Mouse (Mus musculus) intestine, postnatal 0 days (tissue): Measurements from ENCODE around the gene Gm5089. TPM values are rescaled to one million over a fixed set of nuclear protein-coding genes. Genes with fewer than 3 reads are reported as not detected.
A peak's percentile ranks its signal among the peaks of the same experiment; 100 is the strongest.
"Not testable (repeated sequence)": the region's sequence is repeated elsewhere in the genome, so short reads cannot be mapped to it uniquely, and the experiment has no call there.

Experiments
- ATAC-seq: fragments of 200-750 bp; cut with Nextera tagmentation; 2 replicates; pipeline ENCODE4 v1.8.0; 2017; ENCODE audit warnings: mild to moderate bottlenecking, moderate TSS enrichment, moderate library complexity
- H3K27ac ChIP-seq: fragments of 300-500 bp; sonication (generic); 2 replicates; pipeline ENCODE4 v1.5.1; 2014; ENCODE audit warnings: mild to moderate bottlenecking, low read depth, low read length, moderate library complexity
- H3K27me3 ChIP-seq: fragments of 300-500 bp; sonication (generic); replicated peaks from 2 replicates; pipeline ENCODE4 v1.6.1; 2014; ENCODE audit warnings: low read length, mixed read lengths; ENCODE audit not compliant: control insufficient read depth, insufficient read depth
- H3K36me3 ChIP-seq: fragments of 300-500 bp; sonication (generic); 2 replicates; pipeline ENCODE4 v1.6.1; 2014; ENCODE audit warnings: mild to moderate bottlenecking, moderate library complexity; ENCODE audit not compliant: control insufficient read depth, insufficient read depth
- H3K4me1 ChIP-seq: fragments of 300-500 bp; sonication (generic); replicated peaks from 2 replicates; pipeline ENCODE4 v1.6.1; 2014; ENCODE audit warnings: antibody characterized with exemption, low read length, mixed read lengths; ENCODE audit not compliant: control insufficient read depth, insufficient read depth
- H3K4me2 ChIP-seq: fragments of 300-500 bp; sonication (generic); replicated peaks from 2 replicates; pipeline ENCODE4 v1.6.1; 2014; ENCODE audit warnings: low read depth, mild to moderate bottlenecking, moderate library complexity
- H3K4me3 ChIP-seq: fragments of 300-500 bp; sonication (generic); 2 replicates; pipeline ENCODE4 v1.5.1; 2014; ENCODE audit warnings: low read depth, low read length
- H3K9ac ChIP-seq: fragments of 300-500 bp; sonication (generic); 2 replicates; pipeline ENCODE4 v1.6.1; 2014; ENCODE audit warnings: mild to moderate bottlenecking, low read depth, low read length
- H3K9me3 ChIP-seq: fragments of 300-500 bp; sonication (generic); 2 replicates; pipeline ENCODE4 v1.6.1; 2016; ENCODE audit warnings: mixed run types; ENCODE audit not compliant: control insufficient read depth
- CTCF ChIP-seq: sonication (generic); IDR thresholded peaks from 2 replicates; pipeline ENCODE4 v1.5.1; 2016; ENCODE audit warnings: low read depth, mild to moderate bottlenecking, control low read depth, antibody characterized with exemption, moderate library complexity
- WGBS: fragments of 180-500 bp; shearing (Covaris S2); extraction: QIAGEN DNeasy Blood & Tissue Kit; methylation state at CpG from one replicate; pipeline ENCODE4 v1.1.7; 2014; 5-methylcytosine and 5-hydroxymethylcytosine counted together
- polyA plus RNA-seq: library from polyadenylated mRNA; unstranded; fragments of >200 nt; fragmentation: Nextera tagmentation; extraction: Ambion mirVana; gene quantifications from 2 replicates; pipeline ENCODE4 v1.2.1, GENCODE M21; 2015

The Gm5089 gene
- polyA plus RNA-seq, 1 experiment from 2014 or later = not detected

DNA sequence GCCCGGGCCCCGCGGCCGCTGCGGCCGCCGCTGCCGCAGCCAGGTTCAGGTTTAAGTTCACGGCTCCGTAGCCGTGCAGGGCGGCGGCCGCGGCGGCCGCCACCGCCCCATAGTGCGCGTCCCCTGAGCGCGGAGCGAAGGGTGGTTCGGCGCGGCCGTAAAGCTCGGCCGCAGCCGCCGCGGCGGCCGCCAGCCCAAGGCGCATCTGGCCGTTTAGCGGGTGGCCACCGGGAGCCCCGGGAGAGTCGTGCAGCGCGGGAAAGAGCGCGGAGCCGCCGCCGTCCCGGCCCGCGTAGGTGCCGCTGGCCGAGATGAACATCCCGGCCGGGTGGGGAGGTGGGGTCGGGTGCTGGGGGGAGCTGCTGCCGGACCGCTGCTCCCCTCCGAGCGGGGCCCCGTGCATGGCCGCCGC is 13.4 kb upstream of the Gm5089 start:
- Histone ChIP-seq H3K9ac (no peak overlapping the region; the same call in 1 of the 2 replicates), H3K27me3 (peaks cover 94% of the 10 kb centered on the region), H3K27ac (no peak overlapping the region), H3K4me1 (peaks cover 8% of the 10 kb centered on the region; the same call in 1 of the 2 replicates), H3K36me3 (no peaks in the 10 kb centered on the region), H3K9me3 (no peaks in the 10 kb centered on the region), H3K4me3 (peak overlapping the region; percentile 52), H3K4me2 (peak overlapping the region; percentile 91)
- peak; percentile 29; the same call in 1 of the 2 replicates for ATAC-seq
- no peak for TF ChIP-seq CTCF
- 0% methylated on average over 38 of the region's 62 CpGs for WGBS

DNA sequence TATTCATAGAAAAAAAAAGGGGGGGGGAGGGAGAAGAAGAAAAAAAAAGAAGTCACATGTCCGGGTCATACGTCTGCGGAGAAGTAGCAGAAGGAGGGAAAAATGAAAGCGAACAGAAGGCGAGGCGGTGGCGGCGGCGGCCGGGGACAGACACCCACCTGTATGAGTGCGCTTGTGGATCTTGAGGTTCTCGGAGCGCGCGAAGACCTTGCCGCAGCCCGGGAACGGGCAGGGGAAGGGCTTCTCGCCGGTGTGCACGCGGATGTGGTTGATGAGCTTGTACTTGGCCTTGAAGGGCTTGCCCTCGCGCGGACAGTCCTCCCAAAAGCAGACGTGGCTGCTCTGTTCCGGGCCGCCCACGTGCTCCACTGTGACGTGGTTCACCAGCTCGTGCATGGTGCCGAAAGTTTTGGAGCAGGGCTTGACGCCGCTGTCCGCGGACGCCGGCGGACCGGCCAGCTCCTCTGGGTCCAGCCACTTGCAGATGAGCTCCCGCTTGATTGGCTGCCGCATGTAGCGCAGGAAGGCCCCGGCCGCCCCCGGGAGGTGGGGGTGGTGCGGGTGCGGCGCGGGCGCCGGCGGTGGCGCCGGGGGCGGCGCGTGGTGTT is 12.9 kb upstream of the Gm5089 start:
- H3K9ac ChIP-seq = not testable (repeated sequence)

DNA sequence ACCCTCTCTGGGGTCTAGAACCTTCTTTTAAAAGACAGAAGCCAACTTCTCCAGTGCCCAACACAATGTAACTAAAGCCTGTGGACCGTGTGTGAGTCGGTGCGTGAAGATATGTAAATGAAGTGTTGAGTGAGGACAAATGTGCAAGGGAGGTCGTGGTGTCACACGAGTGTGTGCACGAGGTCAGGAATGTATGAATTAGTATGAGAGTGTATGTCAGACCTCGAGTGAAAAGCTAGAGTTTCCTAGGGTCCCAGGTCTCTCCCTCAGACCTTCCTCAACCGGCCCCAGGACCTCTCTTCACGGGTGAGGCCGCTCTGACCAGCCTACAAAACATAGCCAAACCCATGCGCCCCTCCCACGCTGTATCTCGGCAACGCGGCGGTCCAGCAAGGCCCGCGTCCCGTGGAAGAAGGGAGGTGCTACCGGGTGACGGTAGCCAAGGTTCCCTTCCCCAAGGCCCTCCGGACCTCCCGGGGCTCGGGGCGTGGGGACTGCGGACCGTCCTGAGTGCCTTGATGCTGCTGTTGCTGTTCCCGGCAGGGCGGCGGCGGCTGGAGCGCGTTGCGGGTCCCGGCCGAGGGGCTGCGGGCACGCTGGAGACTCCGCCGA is 12.3 kb upstream of the Gm5089 start:
- no peaks in the 10 kb centered on the region for H3K36me3 ChIP-seq
- H3K4me1 ChIP-seq = peaks cover 8% of the 10 kb centered on the region; the same call in 1 of the 2 replicates
- peak overlapping the region; percentile 91 for H3K4me2 ChIP-seq
- peaks cover 83% of the 10 kb centered on the region for H3K27me3 ChIP-seq
- H3K9me3 ChIP-seq = no peaks in the 10 kb centered on the region
- TF ChIP-seq CTCF = no peak
- 1% methylated on average over 39 of the region's 40 CpGs for WGBS
- peak overlapping the region; percentile 52 for H3K4me3 ChIP-seq
- no peak overlapping the region for H3K27ac ChIP-seq
- no peak for ATAC-seq
- no peak overlapping the region for H3K9ac ChIP-seq

More for the DNA sequence above, 12.9 kb upstream of the Gm5089 start:
- Histone ChIP-seq H3K27me3 (peaks cover 89% of the 10 kb centered on the region), H3K4me3 (peak overlapping the region; percentile 52), H3K4me2 (peak overlapping the region; percentile 91)
- not testable (repeated sequence) for H3K27ac ChIP-seq, H3K4me1 ChIP-seq, H3K36me3 ChIP-seq, H3K9me3 ChIP-seq
- ATAC-seq = peak; percentile 29; the same call in 1 of the 2 replicates
- WGBS = under 1% methylated on average over 37 of the region's 58 CpGs

DNA sequence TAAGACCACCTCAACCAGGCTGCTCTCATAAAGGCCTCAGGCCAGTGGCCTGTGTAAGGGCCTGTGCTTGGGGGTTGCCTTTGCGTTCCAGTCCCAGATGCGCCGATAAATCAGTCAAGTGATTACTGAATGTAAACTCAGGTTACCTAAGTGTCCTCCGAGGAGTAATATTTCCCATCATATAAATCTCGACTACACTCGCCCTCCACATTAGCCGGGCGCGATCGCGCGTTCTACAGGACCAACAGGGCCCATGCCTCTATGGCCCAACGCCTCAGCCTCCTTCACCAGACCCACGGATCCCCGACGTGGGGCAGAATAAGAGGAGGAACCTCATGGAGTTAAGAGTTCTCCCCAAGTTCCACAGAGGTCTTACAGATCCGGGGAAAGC is 11.8 kb upstream of the Gm5089 start:
- Histone ChIP-seq H3K27me3 (peaks cover 78% of the 10 kb centered on the region), H3K4me1 (peaks cover 8% of the 10 kb centered on the region; the same call in 1 of the 2 replicates), H3K4me3 (no peak overlapping the region), H3K9me3 (no peaks in the 10 kb centered on the region), H3K27ac (no peak overlapping the region), H3K4me2 (no peak overlapping the region), H3K36me3 (no peaks in the 10 kb centered on the region), H3K9ac (no peak overlapping the region)
- no peak for ATAC-seq
- TF ChIP-seq CTCF = no peak
- WGBS = 21% methylated on average over 17 of the region's 17 CpGs

DNA sequence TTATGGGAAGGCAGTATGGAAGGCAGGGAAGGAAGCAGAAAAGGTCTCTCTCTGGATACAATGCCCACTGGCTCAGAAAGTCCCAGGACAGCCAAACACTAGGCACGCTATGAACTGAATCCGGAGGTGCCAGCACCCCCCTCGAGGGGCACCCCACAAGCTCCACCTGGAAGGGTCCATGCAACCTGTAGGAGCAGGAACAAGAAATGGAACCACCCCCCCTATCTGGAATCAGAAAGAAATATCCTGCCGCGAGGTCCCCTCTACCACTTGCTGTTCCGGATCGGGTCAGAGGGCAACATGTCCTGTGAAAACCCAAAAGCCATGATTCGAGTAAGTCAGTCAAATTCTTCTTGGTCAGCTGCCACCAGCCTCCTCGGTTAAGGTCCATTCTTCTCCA is 11.1 kb upstream of the Gm5089 start:
- WGBS = 36% methylated on average over 9 of the region's 9 CpGs
- Histone ChIP-seq H3K36me3 (no peaks in the 10 kb centered on the region), H3K9me3 (no peaks in the 10 kb centered on the region), H3K4me1 (peaks cover 8% of the 10 kb centered on the region; the same call in 1 of the 2 replicates), H3K9ac (no peak overlapping the region), H3K4me2 (no peak overlapping the region), H3K27me3 (peaks cover 71% of the 10 kb centered on the region), H3K4me3 (no peak overlapping the region), H3K27ac (no peak overlapping the region)
- ATAC-seq = no peak
- no peak for TF ChIP-seq CTCF

DNA sequence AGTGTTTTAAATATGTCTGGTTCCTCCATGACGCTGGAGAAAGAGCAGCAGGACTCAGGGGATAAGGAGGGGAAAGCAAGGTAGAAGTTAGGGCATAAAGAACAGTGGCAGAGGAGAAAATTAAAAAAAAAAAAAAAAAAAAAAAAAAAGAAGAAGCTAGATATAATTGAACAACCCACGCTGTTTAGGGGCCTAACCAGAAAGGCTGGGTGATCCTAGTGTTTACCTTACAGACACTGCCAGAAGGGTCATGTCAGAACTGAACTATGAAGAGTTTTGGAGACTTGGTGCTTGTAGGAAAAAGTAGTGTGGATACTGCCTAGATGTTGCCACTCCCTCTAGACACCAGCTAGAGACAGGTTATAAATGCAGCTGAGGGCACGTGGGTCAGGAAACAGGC is 10.6 kb upstream of the Gm5089 start:
- Histone ChIP-seq H3K4me3 (no peak overlapping the region), H3K9ac (no peak overlapping the region), H3K36me3 (no peaks in the 10 kb centered on the region), H3K27me3 (peaks cover 67% of the 10 kb centered on the region), H3K4me2 (no peak overlapping the region), H3K4me1 (peaks cover 8% of the 10 kb centered on the region; the same call in 1 of the 2 replicates), H3K9me3 (no peaks in the 10 kb centered on the region), H3K27ac (no peak overlapping the region)
- no peak for ATAC-seq
- no peak for TF ChIP-seq CTCF
- WGBS = 42% methylated on average over 3 of the region's 3 CpGs
